Mouse (Mus musculus): ENCODE results near the gene Rsph1. TPM values are rescaled to one million over a fixed set of nuclear protein-coding genes. Genes with fewer than 3 reads are reported as not detected.

Rsph1 gene
- 4.7 and 4.8 TPM in 2 replicates for polyA plus RNA-seq (2012; rRNA removed)

DNA sequence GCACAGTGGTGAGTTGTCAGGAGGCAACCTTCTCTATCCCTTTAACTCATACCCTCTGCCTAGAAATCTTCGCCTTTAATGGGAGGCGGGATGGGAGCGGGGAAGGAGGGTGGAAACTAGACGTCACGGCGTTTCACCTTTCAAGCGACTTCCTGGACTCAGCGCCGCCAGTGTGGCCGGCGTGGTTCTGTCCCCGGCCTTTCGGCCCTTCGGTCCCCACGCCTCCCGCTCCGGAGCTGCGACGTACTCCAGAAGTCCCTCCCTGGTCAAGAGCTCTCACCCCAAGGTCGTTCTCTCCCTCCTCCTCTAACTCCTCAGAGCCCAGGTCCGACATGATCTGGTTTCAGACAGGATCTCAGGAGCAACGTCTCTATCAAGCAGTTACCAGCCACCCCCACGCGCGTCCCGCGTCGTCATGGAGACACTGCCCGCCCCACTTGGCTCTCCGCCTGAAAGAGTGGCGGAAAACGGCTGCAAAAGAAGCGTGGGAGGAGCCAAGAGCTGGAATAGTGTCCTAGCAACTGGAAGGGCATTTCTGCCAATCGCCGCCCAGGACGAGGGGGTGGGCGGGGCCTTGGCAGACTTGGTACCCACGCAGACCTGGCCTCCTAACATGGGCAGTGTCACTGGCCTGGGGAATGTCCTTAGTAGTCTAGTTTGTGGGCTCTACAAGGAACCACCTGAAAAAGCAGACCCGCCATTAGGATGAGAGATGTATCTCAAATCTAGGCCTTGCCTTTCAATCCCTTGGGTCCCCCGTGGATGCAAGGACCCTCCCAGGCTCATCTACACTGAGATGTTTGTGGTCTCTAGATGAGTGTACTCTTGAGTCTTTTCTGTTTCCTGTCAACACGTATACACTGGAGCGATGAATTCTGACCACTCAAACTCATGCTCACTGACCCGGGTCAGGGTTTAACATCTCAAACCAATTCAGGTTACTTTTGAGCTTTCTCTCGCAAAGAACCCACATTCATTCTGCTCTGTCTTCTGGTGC, at the start of gene Rsph1:
Gene Rsph1, minus strand, starts transcription at position 462 of the 997 bp plus-strand sequence.
- peak; percentile 100 for DNase-seq (ENCODE audit: extremely low spot score in 1 of 2, low spot score in 1 of 2)

DNA sequence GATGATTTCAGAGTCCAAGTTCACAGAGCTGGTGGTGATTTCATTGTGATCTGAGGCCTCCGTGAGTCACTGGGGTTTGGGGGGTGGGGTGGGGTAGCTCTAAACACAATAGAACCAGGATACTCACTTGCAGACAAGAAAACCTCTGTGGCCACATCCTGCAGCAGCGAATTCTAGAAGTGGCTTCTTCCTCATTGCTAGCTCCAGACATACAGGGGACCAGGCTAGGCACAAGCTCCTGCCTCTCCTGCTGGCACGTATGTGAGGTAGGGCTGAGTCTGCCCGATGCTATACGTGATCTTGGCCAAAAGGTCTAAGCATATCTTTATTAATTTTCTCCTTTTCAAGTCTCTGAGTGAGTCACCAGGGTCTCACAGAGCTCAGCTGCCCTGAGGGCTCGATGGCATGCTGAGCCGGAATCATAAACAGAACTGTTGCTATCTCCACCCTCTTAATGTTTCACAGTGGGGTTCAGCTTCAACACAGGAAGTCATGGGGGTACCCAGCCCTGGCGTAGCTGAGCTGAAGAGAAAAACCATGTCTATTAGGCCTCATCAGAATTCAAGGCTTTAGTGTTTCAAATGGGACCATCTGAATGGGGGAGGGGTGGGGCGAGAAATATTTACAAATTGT, 49.2 kb upstream of the Rsph1 start:
- no peak for DNase-seq (ENCODE audit: extremely low spot score in 1 of 2, low spot score in 1 of 2)

DNA sequence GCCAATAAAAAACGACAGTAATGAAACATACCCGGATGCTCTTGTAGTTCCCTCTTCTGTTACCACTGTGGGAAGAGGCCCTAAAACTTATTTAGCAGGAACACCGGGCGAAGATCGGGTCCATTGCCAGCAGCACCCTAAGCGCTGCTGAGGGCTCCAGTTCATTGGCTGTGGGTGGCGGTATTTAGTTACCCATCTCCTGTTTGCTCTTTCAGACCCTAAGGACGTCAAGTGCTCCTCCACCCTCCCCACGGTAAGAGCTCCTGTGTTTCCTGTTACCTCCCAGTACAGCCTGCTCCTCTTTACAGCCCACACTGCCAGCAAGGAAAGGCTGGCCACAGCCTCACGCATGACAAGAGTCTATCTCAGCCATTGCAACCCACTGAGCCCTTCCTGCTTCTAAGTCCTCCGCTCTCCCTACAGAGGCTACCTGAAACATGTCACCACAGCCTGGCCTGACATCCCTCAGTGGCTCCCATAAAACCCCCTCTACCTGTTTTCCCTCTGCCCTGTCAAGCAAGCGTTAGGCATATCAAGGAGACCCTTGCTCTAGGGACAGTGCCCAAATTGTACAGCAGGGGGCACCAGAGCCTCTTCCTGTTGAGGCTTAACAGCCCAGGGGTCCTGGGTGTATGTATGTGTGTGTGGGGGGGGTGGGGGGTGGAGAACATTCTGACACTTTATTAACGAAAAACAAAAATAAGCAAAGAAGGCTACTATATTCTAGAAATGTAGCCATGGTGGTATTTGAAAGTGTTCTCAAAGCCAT, 48.5 kb upstream of the Rsph1 start:
- DNase-seq (ENCODE audit: extremely low spot score in 1 of 2, low spot score in 1 of 2) = peak in 1 of 2 experiments; percentile 45

DNA sequence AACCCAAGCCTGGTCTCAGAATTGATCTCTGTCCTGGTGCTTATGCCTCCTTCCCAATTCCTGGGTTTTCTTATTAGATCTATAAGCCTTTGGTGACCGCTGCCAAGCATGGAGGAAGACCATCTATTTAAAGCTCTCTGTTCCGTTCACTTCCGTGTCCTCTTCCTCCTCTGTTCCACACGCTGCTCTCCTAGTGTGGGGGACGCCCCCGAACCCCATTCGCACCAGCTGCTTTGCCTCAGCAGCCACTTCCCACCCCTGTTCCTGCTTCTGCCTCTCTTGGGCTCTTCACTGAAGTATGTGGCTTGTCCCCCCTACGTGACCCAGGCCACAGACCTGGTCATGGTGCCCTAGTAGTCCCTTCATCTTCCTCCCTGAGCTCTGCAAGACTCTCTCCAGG, 47.0 kb upstream of the Rsph1 start:
- no peak for DNase-seq (ENCODE audit: extremely low spot score in 1 of 2, low spot score in 1 of 2)

DNA sequence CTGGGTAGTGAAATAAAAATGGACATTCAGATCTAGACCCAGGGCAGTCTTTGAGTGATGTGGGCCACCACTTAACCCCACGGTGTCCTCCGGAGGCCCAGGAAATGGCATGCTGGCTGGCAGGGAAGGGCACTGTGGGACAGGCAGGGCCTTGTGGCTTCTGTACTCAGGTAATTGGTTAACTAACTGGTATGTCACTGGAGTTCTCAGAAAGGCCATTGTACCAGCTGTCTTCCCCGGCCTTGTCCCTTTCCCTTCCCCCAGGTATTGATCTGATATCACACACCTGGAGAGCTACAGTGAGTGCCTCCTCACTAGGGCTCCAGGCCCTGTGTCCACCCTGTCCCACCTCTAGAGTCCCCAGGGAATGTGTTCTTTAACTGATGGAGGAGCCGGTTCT, 46.2 kb upstream of the Rsph1 start:
- DNase-seq (ENCODE audit: extremely low spot score in 1 of 2, low spot score in 1 of 2) = no peak

DNA sequence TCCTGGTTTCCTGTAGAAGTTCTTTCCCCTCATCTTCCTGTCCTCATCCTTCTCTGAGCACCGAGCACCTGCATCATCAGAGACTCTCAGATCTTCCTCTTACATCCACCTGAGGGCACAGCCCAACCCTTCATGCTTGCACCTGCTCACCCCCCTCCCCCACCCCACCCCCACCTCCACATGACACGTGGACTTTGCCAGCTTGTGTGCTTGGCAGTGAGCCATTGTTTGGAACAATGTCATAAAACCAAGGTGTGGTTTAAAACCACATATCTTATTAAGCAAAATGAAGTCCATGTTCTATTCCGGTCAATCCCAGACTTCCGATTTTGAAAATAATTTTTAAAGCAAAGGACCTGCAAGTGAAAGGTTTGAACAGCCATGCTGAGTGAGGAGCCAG, 45.3 kb upstream of the Rsph1 start:
- DNase-seq (ENCODE audit: extremely low spot score in 1 of 2, low spot score in 1 of 2) = no peak

DNA sequence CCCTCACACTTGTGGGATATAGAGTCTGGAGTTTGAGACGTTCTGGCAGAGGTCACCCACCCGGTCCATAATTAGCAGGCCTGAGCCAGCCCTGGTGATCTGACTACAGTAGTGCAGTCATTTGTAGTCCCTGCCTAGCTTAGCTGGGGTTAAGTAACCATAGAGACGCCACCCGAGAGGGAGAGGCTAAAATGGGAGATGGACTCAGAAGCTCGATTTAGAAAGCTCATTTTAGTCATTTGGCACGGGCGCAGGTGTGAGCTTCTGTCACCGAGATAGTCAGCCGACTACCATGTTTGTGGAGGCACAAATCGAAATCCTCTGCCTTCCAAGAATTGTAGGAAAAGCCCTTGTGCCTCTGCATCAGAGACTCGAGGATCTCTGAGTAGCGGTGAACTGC, 44.2 kb upstream of the Rsph1 start:
- peak; percentile 86 to 91 for DNase-seq (ENCODE audit: extremely low spot score in 1 of 2, low spot score in 1 of 2)

DNA sequence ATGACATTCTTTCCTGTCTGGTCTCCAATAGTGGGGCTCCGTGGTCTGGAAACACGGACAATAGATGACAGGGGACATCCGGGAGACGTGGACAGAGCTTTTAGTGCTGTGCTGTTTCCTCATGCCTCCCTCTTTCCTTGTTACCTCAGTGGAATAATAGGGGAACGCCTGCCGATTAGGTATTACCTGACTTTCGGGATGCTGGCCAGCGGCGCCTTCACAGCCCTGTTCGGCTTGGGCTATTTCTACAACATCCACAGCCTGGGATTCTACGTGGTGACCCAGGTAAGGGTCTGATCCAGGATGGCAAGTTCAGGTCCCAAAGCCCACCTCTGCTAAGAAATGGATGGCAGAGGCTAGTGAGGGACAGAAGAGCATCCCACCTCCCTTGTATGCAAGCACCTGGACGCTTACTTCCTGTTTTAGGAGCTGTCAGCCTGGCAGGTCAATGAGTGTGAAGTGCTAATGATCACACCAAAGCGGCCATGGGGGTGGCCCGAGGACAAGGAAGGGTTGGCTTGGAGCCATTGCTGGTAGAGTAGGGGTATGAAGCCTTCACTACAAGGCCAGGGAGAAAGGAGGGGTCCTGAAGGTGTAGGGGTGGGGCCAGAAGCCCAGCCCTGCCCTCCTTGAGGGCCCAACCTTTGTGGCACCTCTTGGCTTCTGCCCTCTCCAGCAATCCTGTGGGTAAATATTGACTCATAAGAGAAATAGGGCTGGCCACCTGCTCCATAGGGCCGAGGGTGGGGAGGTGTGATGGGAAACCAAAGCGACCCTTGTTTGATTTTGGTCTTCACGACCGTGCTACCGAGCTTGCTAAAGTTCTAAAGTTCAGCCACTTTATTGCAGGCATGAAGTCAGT, 42.0 kb upstream of the Rsph1 start:
- DNase-seq (ENCODE audit: extremely low spot score in 1 of 2, low spot score in 1 of 2) = no peak

DNA sequence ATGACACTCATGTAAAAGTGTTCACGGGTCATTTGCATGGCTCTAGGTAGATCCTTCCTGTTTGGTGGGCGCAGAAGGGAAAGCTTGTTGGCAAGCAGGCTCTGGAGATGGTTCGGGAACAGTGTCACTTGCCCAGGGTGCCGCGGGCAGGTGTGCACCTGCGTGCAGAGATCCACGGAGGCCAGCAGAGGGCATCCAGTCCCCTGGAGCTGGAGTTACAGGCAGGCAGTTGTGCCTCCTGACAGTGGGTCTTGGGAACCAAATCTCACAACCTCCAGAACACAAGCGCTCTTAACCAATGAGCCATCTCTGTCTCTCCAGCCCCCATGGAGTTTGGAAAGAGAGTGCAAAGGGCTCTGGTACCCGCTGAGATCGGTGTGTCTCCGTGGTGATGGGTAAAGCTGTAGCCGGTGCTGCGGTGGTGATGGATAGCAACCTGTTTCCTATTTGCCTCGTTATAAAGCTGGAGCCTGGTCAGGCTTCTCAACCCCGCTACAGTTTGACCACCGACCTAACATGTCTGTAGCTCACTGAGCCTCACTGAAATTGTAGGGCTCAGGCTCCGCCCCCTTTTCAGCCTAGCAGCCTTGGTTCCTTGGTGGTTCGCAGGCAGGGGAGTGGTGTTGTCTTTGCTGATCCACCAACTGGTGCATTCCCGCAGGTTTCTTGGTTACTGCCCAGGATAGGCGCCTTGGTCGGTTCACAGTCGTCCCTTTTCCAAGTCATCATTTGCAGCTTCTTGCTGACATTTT, 40.5 kb upstream of the Rsph1 start:
- DNase-seq (ENCODE audit: extremely low spot score in 1 of 2, low spot score in 1 of 2) = no peak

DNA sequence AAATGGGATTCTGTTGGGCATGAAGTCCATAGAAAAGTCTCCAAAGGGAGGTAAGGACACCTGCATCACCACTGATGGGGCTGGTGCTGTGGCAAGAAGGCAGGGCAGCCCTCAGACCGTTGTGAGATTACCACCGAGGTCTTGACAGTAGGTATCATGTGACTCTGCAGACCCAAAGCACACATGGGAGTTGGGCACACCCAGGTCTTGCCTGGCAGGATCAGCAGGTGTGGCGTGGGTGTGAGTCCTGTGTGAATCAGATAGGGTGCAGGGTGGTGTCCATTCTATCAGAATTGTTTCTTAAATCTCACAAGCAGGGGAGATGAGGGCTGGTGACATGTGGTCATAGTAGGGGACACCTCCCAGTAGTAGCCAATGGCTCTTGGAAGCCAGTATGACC, 39.8 kb upstream of the Rsph1 start:
- no peak for DNase-seq (ENCODE audit: extremely low spot score in 1 of 2, low spot score in 1 of 2)

DNA sequence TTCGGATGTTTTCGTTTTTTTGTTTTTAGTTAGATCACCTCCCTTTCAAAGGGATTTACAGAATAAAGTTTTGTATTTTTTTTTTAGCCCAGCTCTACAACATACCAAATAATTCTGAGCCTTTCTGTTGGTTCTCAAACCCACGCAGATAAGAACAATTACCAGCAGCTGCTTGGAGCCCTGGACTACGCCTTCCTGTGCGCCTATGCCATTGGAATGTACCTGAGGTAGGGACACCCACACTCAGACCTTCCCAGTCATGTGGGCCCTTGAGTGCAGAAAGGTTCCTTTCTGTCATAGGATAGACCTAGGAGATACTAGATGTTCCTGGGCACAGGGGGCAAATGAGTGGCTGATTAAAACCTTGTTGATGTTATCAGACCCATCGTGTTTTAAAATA, 38.8 kb upstream of the Rsph1 start:
- no peak for DNase-seq (ENCODE audit: extremely low spot score in 1 of 2, low spot score in 1 of 2)

DNA sequence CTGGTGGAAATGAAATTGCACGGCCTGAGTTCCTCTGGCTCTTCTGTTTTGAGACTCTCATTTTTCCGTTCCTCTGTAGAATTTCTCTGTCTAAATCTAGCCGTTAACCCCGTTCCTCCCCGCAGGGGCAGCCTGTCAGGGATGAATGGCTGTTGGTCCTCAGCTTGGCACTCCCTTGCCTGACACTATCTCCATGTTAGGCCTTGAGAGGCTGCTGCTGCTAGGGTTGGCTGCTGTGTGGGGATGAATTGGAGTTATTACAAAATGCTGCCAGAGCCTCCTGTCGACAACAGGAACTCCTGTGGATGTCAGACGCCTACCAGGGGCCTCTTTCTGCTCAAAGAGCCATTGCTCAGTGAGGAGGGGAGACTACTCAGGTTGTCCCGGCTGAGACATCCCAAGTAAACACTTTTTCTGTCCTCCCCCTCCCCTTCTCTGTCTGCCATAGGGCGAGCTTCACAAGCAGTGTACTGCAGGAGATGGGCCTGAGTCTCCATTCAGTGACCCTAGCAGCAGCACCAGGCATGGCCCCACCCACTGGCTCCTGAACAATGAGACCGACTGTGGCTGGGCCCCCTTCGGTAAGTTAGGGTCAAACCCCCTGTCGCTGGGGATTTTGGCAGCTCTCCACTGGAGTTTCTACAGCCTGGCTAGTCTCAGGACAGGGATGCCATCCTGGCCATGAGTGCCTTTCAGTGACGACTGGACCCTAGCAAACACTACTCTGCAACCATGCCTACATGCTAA, 38.0 kb upstream of the Rsph1 start:
- DNase-seq (ENCODE audit: extremely low spot score in 1 of 2, low spot score in 1 of 2) = no peak

DNA sequence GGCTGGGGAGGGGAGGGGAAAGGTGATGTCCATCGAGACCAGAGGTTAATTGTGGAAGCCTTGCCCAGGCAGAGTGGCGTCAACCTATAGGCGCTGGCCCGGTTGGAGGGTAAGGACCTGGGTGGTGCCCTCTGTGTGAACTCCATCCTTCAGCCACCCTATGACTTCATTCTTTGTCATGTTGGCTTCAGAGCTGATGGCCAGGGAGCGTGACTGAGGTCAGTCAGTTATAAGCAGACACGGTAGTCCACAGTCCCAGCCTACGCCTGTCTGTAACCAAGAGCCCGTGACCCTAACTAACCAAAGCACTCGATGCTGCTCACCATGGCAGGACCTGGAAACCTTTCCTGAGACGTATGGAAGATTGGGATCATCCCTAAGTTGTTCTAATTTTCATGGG, 35.5 kb upstream of the Rsph1 start:
- DNase-seq (ENCODE audit: extremely low spot score in 1 of 2, low spot score in 1 of 2) = no peak

DNA sequence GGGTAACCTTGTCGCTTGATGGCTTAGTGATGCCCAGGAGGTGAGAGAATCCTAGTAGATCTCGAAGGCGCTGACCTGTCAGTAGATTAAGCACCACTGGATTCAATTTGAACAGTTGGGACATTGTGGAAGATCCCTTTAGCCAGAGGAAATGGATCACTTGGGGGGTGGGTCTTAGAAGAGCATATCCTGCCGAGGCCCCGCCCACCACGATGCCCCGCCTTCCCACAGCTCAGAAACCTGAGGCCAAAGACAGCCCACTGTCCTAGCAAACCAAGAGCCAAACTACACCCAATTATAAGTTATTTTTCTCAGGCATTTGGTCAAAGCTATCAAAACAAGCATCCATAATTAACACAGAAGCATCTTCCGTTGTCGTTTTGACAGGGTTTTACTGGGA, 33.9 kb upstream of the Rsph1 start:
- DNase-seq (ENCODE audit: extremely low spot score in 1 of 2, low spot score in 1 of 2) = no peak

DNA sequence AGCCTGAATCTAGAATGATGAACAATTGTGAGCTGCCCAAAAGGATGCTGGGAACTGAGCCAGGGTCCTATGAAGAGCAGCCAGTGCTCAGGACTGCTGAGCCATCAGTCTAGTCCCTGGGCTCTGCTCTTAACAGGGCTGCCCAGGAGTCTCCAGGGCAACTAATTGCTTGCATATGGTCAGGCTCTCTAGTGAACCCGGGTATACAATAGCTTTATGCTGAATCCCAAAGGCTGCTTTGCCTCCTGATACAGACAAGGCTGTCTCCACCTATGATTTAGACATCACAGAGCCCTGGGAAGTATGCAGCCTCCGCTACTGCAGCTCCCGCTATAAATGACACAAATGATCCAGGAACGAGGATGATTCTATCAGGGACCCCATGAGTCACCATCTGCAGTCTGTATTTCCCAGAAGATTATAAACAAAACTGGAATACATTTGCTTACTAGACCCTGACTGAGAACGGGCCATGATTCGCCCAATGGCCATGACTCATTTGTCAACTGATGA, 32.2 kb upstream of the Rsph1 start:
- no peak for DNase-seq (ENCODE audit: extremely low spot score in 1 of 2, low spot score in 1 of 2)

DNA sequence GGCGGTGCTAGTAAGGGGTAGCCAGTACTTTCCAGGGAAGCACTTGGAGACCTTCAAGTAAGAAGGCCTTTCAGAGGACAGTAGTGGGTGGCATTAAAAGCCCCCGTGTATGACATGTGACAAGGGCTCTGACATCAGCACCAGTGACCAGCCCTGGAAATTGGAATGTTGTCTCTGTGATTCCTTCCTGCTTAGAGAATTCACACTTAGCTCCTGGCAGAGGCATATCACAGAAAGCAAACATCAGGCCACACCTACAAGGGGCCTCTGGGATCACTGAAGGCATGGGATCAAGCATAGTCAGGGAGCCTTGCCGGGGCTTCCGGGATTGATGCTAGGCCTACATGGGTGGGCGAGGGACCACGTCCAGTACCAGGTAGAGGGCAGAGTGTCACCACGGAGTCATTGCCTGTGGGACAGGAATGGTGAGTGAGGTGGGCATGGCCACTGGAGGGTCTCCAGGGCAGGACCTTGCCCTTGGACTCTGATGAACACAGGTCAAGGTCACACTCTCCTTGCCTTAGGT, 31.2 kb upstream of the Rsph1 start:
- no peak for DNase-seq (ENCODE audit: extremely low spot score in 1 of 2, low spot score in 1 of 2)

DNA sequence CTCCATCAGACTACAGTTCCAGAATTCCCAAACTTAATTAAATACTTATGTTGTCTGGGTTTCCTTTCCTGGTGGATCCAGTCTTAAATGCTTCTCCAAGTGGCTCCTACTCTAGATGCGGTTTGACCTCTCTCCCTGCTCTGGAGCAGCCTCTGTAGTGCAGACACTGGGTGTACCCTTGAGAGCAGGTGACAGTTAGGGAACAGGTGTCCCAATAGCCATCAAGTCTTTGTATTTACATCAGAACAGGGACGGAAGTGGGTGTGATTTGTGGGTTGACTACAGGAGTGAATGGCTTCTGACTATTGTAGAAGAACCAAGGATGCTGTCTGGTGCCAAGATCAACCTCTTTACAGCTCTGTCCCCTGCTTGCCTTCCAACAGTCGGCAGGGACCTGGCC, 30.6 kb upstream of the Rsph1 start:
- no peak for DNase-seq (ENCODE audit: extremely low spot score in 1 of 2, low spot score in 1 of 2)

DNA sequence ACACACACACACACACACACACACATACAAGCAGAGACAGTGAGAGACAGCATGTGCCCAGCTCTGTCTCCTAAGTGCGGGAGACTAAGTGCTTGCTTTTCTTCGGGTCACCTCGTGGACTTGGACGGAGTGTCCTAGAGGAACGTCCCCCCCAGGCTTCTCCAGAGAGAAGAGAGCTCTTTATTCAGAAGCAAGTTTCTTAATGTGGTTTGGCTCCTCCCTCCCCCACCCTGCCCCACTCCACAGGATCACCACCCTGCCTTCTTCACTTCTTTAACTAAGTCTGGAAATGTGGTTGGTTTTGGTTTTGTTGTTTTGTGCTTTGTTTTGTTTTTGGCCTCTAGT, 28.6 kb upstream of the Rsph1 start:
- no peak for DNase-seq (ENCODE audit: extremely low spot score in 1 of 2, low spot score in 1 of 2)
